Comparison of ENCODE assay signal across 8 mouse cellular contexts in genomic region chr3:84220748-84221147, GRCm38 (mm10). TPM values are rescaled to one million over a fixed set of nuclear protein-coding genes. Genes with fewer than 3 reads are reported as not detected.
DNase-seq lines count a peak whose midpoint lies in the region; ATAC-seq and TF ChIP-seq lines count a peak whose summit lies in the region.

No protein-coding gene starts in this region.

- no peaks in the 10 kb centered on the region for H3K36me3 ChIP-seq in hindbrain, embryonic 14.5 days (replicated peaks; ENCODE audit: control insufficient read depth, insufficient read depth)

- under 1% methylated on average over 11 of the region's 11 CpGs for WGBS in hindbrain, embryonic 14.5 days

- H3K9ac ChIP-seq in hindbrain, embryonic 14.5 days: peak overlapping the region; percentile 69

- peak overlapping the region; percentile 43 for H3K4me3 ChIP-seq in hindbrain, embryonic 14.5 days (replicated peaks; ENCODE audit: low read length)
- H3K4me3 ChIP-seq in left cerebral cortex, adult 2 months: peak overlapping the region; percentile 68

- intact Hi-C loops in left cerebral cortex, adult 2 months (cut with DNase I): loop anchor here (1.0 to 2.0 kb wide), 2 partner anchors 38 to 84 kb away; no protein-coding TSS in a partner anchor

- peak; percentile 46 for DNase-seq in R1 (ENCODE audit: low read depth, low spot score)
- peak; percentile 87 for DNase-seq in cerebellum, adult 9-11 months
- peak; percentile 54 to 77 for DNase-seq in frontal cortex, postnatal 25 days (ENCODE audit: low spot score in 2 of 2)
- DNase-seq in hindbrain, embryonic 14.5 days (ENCODE audit: low spot score): peak; percentile 81
- DNase-seq in left cerebral cortex, adult 2 months (ENCODE audit: extremely low spot score in 1 of 2, low spot score in 2 of 2): peak; percentile 78 to 81
- DNase-seq in lung, postnatal 36 days: peak; percentile 35
- DNase-seq in right cerebral cortex, adult 2 months (ENCODE audit: low spot score in 2 of 2): peak; percentile 81
- no peak for DNase-seq in spleen, postnatal 14 days (ENCODE audit: low spot score in 2 of 2)

- peak; percentile 84 for ATAC-seq in hindbrain, embryonic 14.5 days (ENCODE audit: low FRiP score)

- peak overlapping the region; percentile 93 for H3K27ac ChIP-seq in hindbrain, embryonic 14.5 days
- H3K27ac ChIP-seq in left cerebral cortex, adult 2 months: peak overlapping the region; percentile 81

- H3K9me3 ChIP-seq in hindbrain, embryonic 14.5 days (ENCODE audit: control insufficient read depth, low read length): no peaks in the 10 kb centered on the region

- H3K4me1 ChIP-seq in hindbrain, embryonic 14.5 days (replicated peaks; ENCODE audit: control insufficient read depth, insufficient read depth, low read length): peaks cover 44% of the 10 kb centered on the region

- H3K27me3 ChIP-seq in hindbrain, embryonic 14.5 days (ENCODE audit: control insufficient read depth, insufficient read depth, low read length): no peaks in the 10 kb centered on the region

- H3K4me2 ChIP-seq in hindbrain, embryonic 14.5 days (replicated peaks): peak overlapping the region; percentile 58

- no peak; the same call in 1 of the 2 replicates for TF ChIP-seq CTCF in left cerebral cortex, adult 2 months (IDR thresholded peaks at IDR 0.05)

RNA-seq across cellular contexts. Expression of gene Gm6525, which starts 46.8 kb away (rescaled TPM):
- polyA plus RNA-seq in hindbrain, embryonic 14.5 days (2014; fragmentation: Nextera tagmentation; extraction: Ambion mirVana): 0.74 and 2.7 TPM in 2 replicates
- not detected for total RNA-seq in left cerebral cortex, adult 2 months (2021)

Comparison
In these comparisons a context has a peak if more than half of its experiments do, and no peak if none do; other contexts are left out.
1. DNase-seq: peak in R1 (single experiment), cerebellum, adult 9-11 months (single experiment), frontal cortex, postnatal 25 days (2 of 2), hindbrain, embryonic 14.5 days (single experiment), left cerebral cortex, adult 2 months (2 of 2), lung, postnatal 36 days (single experiment) and right cerebral cortex, adult 2 months (2 of 2); none in spleen, postnatal 14 days (0 of 2).